Comparison of ENCODE assay signal across 1 mouse cellular context in the genomic region with DNA sequence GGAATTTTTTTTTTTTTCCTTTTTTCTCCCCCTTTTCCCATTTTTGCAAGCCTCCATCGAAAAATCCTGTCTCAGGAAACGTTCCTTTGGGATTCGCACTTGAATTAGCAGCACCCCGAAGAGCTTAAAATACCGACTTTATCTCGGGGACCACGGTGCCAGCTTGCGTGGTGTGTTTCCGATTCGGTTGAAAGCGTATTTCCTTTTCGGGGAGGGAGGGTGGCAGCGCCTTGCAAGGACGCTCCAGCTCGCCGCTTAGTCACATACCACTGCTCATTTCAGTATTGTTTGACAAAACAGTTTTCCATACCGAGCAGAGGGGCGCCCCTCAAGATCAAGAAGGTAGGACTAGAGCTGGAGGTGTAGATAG.
TF ChIP-seq lines count a peak whose summit lies in the region.

No protein-coding gene starts in this region.

TF ChIP-seq in MEL, 35 proteins besides CTCF, POLR2A, EP300 and RAD21 (continued from another document):
- TF ChIP-seq RCOR1 (IDR thresholded peaks at IDR 0.05; ENCODE audit: low read depth, low read length) (peak; percentile 15; the same call in 1 of the 2 replicates), CHD2 (IDR thresholded peaks at IDR 0.05; ENCODE audit: low read length) (no peak; the same call in 1 of the 2 replicates), ZNF384 (IDR thresholded peaks at IDR 0.05; ENCODE audit: low read depth, low read length) (no peak), MEF2A (IDR thresholded peaks at IDR 0.05; ENCODE audit: extremely low read depth, insufficient replicate concordance, low read depth, low read length, poor library complexity, severe bottlenecking) (0 out of 2 replicates have a peak, but pooled peaks have one; percentile 57), CHD1 (IDR thresholded peaks at IDR 0.05; ENCODE audit: low read depth, low read length) (0 out of 2 replicates have a peak, but pooled peaks have one; percentile 60), TBP (IDR thresholded peaks at IDR 0.05; ENCODE audit: low read depth, low read length) (peak; percentile 53; the same call in 1 of the 2 replicates), MAZ (IDR thresholded peaks at IDR 0.05; ENCODE audit: low read depth, low read length) (peak; percentile 62; the same call in 1 of the 2 replicates), GABPA (IDR thresholded peaks at IDR 0.05; ENCODE audit: low read depth, low read length) (no peak), MYC (IDR thresholded peaks at IDR 0.05; ENCODE audit: low read depth, low read length) (0 out of 2 replicates have a peak, but pooled peaks have one; percentile 54), UBTF (IDR thresholded peaks at IDR 0.05; ENCODE audit: borderline replicate concordance, insufficient read depth, low read depth, low read length) (no peak), POLR2AphosphoS2 (IDR thresholded peaks at IDR 0.05; ENCODE audit: low read length) (no peak), NELFE (IDR thresholded peaks at IDR 0.05; ENCODE audit: low read depth, low read length) (peak; percentile 16; the same call in 1 of the 2 replicates), HCFC1 (IDR thresholded peaks at IDR 0.05; ENCODE audit: low read depth, low read length) (peak; percentile 57; the same call in 1 of the 2 replicates), GATA1 (IDR thresholded peaks at IDR 0.05; ENCODE audit: low read depth, low read length) (peak; percentile 63; the same call in 1 of the 2 replicates), TAL1 (IDR thresholded peaks at IDR 0.05; ENCODE audit: low read length) (peak; percentile 77)
